Mouse (Mus musculus): ENCODE measurements around the gene Kif1bp. TPM values are rescaled to one million over a fixed set of nuclear protein-coding genes. Genes with fewer than 3 reads are reported as not detected.
A peak's percentile ranks its signal among the peaks of the same experiment; 100 is the strongest.

Kif1bp gene
- total RNA-seq, 4 experiments from 2014 or later: 26.1 to 30.2 (median 28.2) TPM

- DNase-seq (ENCODE audit: low spot score in 2 of 2): no peak
Measured at GRCm38 (mm10) chr10:62556558-62556901, 21.7 kb downstream of the Kif1bp start.

DNA sequence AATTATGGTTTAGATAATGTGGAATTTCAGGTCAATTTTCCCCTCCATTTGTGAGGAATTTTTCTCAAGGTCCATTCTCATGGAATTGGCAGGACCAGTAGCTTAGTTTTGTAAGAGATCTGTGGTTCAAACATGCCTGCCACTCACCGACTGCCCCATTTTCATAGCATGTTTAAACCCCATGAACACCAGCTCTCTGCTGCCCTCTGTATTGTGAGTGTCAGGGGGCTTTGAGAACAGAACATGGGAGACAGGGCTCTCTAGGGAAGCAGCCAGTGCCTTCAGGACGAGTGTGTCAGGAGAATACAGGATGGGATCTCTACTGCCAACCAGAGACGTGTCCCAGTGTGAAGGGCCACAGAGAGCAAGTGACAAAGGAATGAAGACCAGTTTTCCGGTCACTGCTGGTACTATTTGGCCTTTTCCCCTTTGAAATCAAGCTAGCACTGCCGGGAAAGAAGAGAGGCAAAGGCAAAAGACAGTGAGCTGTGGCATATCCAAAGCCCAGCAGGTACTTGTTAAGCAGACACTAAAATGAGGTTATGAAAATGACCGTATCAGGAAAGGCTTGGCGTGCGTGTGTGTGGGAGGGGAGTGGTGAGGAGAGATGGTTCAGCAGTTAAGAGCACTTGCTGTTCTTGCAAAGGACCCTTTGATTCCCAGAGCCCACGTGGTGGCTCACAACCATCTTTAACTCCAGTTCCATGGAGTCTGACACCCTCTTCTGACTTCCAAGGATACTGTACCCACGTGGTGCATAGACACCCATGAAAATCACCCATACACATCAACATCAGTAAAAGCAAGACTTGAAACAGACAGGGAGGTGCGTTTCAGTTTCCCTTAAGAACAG is 22.3 kb downstream of the Kif1bp start:
- DNase-seq (ENCODE audit: low spot score in 2 of 2): no peak

- DNase-seq (ENCODE audit: low spot score in 2 of 2): no peak
Measured at GRCm38 (mm10) chr10:62553611-62554091, 24.6 kb downstream of the Kif1bp start.

DNA sequence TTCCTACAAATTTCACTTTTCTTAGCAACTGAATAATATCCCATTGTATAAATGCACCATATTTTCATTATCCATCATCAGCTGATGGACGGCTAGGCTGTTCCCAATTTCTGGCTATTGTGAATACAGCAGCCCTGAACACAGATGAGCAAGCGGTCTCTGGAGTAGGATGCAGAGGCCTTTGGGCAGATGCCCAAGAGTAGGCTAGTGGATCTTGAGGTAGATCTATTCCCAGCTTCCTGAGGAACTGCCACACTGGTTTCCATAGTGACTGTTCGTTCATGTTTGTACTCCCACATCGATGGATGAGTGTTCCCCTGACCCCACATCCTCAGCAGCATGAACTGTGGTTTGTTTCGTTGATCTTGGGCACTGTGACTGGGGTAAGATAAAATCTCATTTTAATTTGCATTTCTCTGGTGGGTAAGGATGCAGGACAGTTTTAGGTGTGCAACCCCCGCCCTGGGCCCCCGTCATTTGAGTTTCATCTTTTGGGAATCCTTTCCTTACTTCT is 27.4 kb downstream of the Kif1bp start:
- DNase-seq (ENCODE audit: low spot score in 2 of 2): no peak

GRCm38 (mm10) chr10:62549523-62550166 is 28.6 kb downstream of the Kif1bp start:
- peak; percentile 48 to 50 for DNase-seq (ENCODE audit: low spot score in 2 of 2)

- peak; percentile 16 to 23 for DNase-seq (ENCODE audit: low spot score in 2 of 2)
Measured at GRCm38 (mm10) chr10:62546441-62546840, 31.8 kb downstream of the Kif1bp start.

GRCm38 (mm10) chr10:62545759-62546158 is 32.5 kb downstream of the Kif1bp start:
- DNase-seq (ENCODE audit: low spot score in 2 of 2): no peak

DNA sequence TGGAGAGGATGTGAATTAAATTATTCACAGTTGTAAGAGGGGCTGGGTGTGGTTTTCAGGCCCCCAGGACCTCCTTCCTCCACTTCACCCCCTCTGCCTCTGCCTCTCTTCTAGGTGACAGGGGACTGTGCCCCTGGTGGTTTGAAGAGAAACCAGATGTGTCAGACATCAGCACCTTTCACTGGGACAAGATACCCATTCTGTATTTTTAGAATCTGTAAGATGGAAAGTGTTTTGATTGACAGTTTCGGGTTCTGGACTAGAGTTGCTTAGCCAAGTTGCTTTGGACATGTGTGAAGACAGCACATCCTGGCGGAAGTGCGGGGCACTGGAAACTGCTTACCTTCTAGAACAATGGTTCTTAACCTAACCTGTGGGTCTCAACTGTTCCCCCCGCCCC is 33.9 kb downstream of the Kif1bp start:
- no peak for DNase-seq (ENCODE audit: low spot score in 2 of 2)

DNA sequence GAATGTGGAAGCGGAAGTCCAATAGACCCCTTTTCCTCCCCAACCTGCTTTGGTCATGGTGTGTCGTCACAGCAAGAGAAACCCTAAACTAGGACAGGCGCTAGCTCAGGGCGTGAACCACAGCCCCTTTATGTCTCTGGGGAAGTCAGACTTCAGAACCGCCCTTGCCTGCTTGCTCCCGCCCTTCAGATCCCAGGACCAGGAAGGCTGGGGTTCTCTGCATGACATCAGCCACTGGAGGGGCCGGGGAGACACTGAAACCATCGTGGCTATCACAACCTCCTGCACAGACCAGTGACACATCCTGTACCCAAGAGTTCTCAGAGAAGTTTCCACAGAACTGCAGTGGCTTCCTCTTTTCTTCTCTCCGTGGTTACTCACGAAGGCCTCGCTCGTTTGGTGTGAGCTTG is 34.9 kb downstream of the Kif1bp start:
- no peak for DNase-seq (ENCODE audit: low spot score in 2 of 2)

GRCm38 (mm10) chr10:62542928-62543327 is 35.3 kb downstream of the Kif1bp start:
- no peak for DNase-seq (ENCODE audit: low spot score in 2 of 2)

- DNase-seq (ENCODE audit: low spot score in 2 of 2): no peak
Measured at GRCm38 (mm10) chr10:62542507-62542906, 35.8 kb downstream of the Kif1bp start.

GRCm38 (mm10) chr10:62541499-62541898 is 36.8 kb downstream of the Kif1bp start:
- DNase-seq (ENCODE audit: low spot score in 2 of 2): no peak

- no peak for DNase-seq (ENCODE audit: low spot score in 2 of 2)
Measured at GRCm38 (mm10) chr10:62540800-62541199, 37.5 kb downstream of the Kif1bp start.

DNA sequence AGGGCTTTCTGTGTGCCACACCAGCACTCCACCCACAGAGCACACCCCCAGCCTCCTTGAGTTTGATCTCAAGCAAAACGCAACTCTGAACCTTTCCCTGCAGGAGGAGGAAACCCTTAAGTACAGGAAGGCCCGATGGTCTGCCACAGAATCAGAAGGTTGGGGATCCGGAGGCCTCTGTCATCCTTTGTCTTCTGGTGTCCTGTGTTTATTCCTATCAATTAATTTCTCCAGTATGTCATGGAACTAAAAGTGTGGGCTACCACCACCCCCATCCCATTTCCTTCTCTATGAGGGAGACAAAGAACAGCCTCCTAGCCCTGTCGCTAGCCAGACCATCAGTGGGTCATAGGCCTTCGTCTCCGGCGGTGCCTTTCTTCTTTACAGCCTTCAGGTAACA is 43.7 kb downstream of the Kif1bp start:
- DNase-seq (ENCODE audit: low spot score in 2 of 2): no peak

DNA sequence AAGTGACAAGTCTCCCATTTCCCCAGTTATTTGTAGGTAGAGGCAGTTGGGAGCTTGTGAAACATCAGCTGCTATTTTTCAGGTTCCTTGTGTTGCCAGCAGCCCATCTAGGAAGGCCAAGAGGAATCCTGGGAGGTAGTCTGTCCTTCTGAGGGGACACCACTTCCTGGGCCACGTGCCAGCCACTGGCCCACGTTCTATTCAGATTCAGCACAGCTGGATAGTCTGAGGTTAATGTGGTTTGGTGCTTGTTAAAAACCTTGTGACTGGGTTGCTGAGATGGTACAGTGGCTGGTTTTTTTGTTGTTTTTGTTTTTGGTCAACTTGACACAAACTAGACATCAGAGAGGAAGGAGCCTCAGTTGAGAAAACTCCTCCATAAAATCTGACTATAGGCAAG is 45.4 kb downstream of the Kif1bp start:
- no peak for DNase-seq (ENCODE audit: low spot score in 2 of 2)

DNA sequence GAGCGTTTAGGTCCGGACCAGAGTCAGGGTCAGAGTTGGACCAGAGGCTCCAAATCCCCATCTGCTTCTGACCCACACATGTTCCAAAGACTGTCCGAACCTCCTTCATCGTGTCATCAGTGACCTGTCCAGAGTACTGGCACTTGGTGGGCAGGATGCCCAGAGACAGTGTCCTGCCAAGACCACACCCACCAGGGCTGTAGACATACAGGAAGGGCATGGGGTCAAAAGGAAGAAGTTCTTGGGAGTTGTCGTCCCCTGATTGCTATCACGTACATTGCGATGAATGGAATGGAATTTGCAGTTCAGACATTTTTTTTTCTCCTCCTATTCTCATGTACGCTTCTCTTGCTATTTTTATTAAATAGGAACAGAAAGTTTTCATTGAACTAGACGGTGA is 48.1 kb downstream of the Kif1bp start:
- DNase-seq (ENCODE audit: low spot score in 2 of 2): peak; percentile 12 to 20

- no peak for DNase-seq (ENCODE audit: low spot score in 2 of 2)
Measured at GRCm38 (mm10) chr10:62527351-62527750, 50.9 kb downstream of the Kif1bp start, which contains the start of gene Srgn. TSS of gene Srgn (minus strand) at chr10:62527451.

DNA sequence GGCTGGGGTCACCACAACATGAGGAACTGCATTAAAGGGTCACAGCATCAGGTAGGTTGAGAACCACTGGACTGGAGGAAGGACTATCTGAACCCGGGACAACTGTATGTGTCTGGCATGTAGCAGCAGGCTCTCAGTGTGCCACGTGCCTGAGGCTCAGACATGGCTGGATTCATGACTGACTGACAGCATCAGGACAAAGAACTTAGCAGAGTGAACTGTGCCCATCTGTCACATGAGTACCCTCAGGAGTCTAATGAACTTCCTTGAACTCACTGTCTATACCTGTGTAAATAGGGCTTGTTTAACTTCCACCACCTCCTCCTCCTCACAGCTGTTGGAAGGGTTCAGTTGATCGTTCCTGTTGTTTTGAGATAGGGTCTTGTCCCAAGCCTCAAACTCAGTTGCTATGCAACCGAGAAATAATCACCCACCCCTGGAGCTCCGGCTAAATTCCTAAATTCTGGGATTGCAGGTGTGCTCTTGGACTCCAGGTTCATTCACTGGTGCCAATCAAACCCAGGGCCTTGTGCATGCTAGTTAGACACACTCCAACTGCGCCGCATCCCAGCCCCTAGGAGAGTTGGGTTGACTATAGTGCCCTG is 55.8 kb downstream of the Kif1bp start:
- DNase-seq (ENCODE audit: low spot score in 2 of 2): no peak

DNA sequence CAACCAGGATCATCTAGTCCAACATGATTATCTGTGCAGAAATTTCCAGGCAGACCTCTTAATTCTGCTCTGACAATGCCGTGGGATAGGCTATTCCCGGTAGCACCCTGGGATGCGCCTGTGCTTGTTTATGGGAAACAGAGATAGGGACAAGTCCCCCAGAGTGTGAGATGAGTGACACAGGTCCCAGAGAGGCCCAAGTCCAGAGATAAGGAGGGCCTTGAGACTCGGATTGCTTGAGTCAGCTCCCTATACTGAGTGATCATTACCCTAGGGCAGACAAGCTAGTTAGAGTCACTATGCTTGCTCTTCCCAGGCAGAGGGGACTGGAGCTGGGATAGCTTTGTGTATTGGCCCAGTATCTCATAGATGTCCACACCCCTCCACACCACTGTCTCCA is 56.5 kb downstream of the Kif1bp start:
- DNase-seq (ENCODE audit: low spot score in 2 of 2): no peak

DNA sequence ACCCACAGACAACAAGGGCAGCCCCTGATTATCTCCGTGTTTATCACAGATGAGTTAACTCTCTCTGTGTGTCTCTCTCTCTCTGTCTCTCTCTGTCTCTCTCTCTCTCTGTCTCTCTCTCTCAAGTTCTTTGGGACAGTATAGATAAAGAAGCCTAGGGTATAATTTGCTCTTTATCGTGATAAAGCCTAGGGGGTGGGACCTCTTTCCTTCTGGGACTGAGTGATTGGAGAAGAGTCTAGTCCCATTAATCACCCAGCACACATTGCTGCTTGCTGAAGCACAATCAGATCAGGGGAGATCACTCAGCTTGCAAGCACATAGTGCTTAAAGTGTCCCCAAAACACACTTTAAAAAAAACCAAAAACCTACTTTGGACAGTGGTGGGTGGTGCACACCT is 57.3 kb downstream of the Kif1bp start:
- no peak for DNase-seq (ENCODE audit: low spot score in 2 of 2)

DNA sequence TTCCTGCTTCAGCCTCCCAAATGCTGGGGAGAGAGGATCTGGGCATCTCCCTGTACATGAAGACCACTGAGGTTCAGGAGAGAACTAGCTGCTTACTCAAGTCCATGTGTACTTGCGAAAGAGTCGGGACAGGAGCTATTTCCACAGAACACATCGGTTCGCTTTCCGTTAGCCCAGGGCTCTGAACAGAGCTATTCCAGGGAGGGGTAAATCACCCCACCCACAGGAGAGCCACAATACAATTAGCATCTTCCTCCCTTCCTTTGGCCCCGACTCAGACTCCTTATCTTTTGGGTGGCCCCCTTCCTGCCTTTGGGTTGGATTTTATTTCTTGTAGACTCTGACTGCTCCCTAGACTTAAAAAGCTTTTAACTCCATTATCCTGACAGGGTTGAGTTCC is 60.7 kb downstream of the Kif1bp start:
- DNase-seq (ENCODE audit: low spot score in 2 of 2): no peak

- no peak for DNase-seq (ENCODE audit: low spot score in 2 of 2)
Measured at GRCm38 (mm10) chr10:62512855-62513254, 65.4 kb downstream of the Kif1bp start.
